Mouse (Mus musculus) layer of hippocampus, adult 11-12 months (tissue): ENCODE results near the gene Pzp.

ENCODE experiments used
- DNase-seq: peaks from one replicate; pipeline ENCODE4 v3.0.0; 2022; ENCODE audit warnings: low spot score

Gene Pzp

GRCm38 (mm10) chr6:128479463-128480454, 46.8 kb downstream of the Pzp start:
- DNase-seq: peak; percentile 98

- no peak for DNase-seq
These were observed 49.0 kb downstream of the Pzp start for GRCm38 (mm10) chr6:128477495-128477894.

GRCm38 (mm10) chr6:128474112-128474511, 52.4 kb downstream of the Pzp start:
- no peak for DNase-seq

- no peak for DNase-seq
These were observed 57.1 kb downstream of the Pzp start for GRCm38 (mm10) chr6:128469451-128469850.

- no peak for DNase-seq
These were observed 59.2 kb downstream of the Pzp start for GRCm38 (mm10) chr6:128467298-128467697.

- DNase-seq: no peak
These were observed 60.0 kb downstream of the Pzp start for GRCm38 (mm10) chr6:128466563-128466962.

- no peak for DNase-seq
These were observed 60.5 kb downstream of the Pzp start for GRCm38 (mm10) chr6:128466043-128466442.

GRCm38 (mm10) chr6:128464996-128465395, 61.5 kb downstream of the Pzp start:
- no peak for DNase-seq

- no peak for DNase-seq
These were observed 64.9 kb downstream of the Pzp start for GRCm38 (mm10) chr6:128461606-128462005.

GRCm38 (mm10) chr6:128460729-128461503, 65.6 kb downstream of the Pzp start:
- no peak for DNase-seq

- DNase-seq: no peak
These were observed 66.2 kb downstream of the Pzp start for GRCm38 (mm10) chr6:128460321-128460720.

GRCm38 (mm10) chr6:128457186-128457585, 69.3 kb downstream of the Pzp start:
- no peak for DNase-seq

- DNase-seq: peak; percentile 41
These were observed 70.5 kb downstream of the Pzp start for GRCm38 (mm10) chr6:128455835-128456605.

GRCm38 (mm10) chr6:128447063-128447462, 79.5 kb downstream of the Pzp start:
- no peak for DNase-seq

- peak; percentile 71 for DNase-seq
These were observed 80.6 kb downstream of the Pzp start for GRCm38 (mm10) chr6:128445761-128446535.

GRCm38 (mm10) chr6:128440238-128440637, 86.3 kb downstream of the Pzp start:
- no peak for DNase-seq

- no peak for DNase-seq
These were observed 87.6 kb downstream of the Pzp start for GRCm38 (mm10) chr6:128438871-128439341.

GRCm38 (mm10) chr6:128438317-128438870, 88.1 kb downstream of the Pzp start, which contains the start of gene Fkbp4:
Gene Fkbp4 (minus strand): TSS chr6:128438677.
- peak; percentile 90 for DNase-seq

GRCm38 (mm10) chr6:128437731-128438316, 88.7 kb downstream of the Pzp start:
- DNase-seq: peak; percentile 60

- no peak for DNase-seq
These were observed 89.2 kb downstream of the Pzp start for GRCm38 (mm10) chr6:128437288-128437687.
